Mouse (Mus musculus) gastrocnemius, postnatal 4 days (tissue): Measurements from ENCODE around the gene 1700056E22Rik. TPM values are rescaled to one million over a fixed set of nuclear protein-coding genes. Genes with fewer than 3 reads are reported as not detected.

Source experiments
- DNase-seq, 2 experiments: peaks; one replicate each; pipeline ENCODE4 v3.0.0; 2021 to 2022; ENCODE audit warnings: low spot score in 2 of 2, mixed read lengths in 2 of 2
- total RNA-seq, 2 experiments: library from RNA; stranded (reverse); gene quantifications; 2 replicates each; pipeline ENCODE4 v1.2.3; 2021

Gene 1700056E22Rik
- total RNA-seq, 2 experiments from 2014 or later: 2.4 to 2.9 TPM

- DNase-seq: no peak
Measured at GRCm38 (mm10) chr1:184024631-184025030, 9.5 kb downstream of the 1700056E22Rik start.

DNA sequence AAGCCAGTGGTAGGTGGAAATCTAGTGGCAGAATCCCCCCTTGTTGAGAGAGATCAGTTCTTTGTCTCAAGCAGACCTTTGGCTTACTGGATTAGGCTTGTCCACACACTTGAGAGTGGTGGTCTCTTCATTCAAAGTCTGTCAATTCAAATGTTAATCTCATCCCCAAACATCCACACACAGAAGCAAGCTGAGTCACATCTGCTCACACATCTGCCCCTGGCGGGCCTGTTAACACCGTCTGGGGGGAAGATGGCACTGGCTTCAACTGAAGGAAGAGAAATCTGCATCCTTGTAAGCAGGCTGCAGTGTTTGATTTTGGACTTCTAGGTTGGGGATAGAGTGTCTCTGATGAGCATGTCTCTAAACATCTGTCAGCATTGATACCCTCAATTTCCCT is 10.1 kb downstream of the 1700056E22Rik start:
- no peak for DNase-seq

GRCm38 (mm10) chr1:184019722-184020107 is 14.4 kb downstream of the 1700056E22Rik start:
- no peak for DNase-seq

- DNase-seq: no peak
Measured at GRCm38 (mm10) chr1:184019042-184019721, 14.9 kb downstream of the 1700056E22Rik start.

- DNase-seq: no peak
Measured at GRCm38 (mm10) chr1:184017606-184018005, 16.5 kb downstream of the 1700056E22Rik start.

DNA sequence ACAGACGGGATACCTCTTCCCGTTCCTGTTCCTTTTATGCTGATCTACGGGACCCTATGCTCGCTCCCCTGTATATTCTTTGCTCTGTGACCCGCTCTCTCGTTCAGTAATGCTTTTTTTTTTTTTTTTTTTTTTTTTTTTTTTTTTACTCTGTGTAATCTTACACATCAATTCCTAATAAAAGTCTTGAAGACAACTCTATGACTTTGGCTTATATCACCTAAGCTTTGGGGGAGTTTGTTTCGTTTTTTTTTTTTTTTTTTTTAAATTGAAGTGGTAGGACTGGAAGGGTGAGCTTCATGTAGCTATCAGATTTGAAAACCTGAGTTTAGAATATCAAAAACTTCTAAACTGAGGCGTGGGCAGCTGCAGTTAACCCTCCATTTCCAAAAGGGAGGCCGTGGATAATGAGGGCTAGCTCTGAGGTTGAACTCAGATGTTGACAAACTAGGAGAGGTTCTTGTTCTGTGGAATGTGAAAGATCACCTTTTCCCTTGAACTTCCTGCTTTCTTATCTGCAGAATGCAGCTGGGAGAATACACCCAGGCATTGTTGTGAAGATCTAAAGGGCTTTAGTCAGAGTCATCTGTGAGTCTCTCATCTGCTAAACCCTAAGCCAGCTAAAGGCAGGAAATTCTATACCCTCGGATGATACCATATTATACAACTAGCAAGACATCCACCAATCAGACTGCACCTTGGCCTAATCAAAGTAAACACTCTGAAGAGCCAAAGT is 17.9 kb downstream of the 1700056E22Rik start:
- no peak for DNase-seq

- DNase-seq: no peak
Measured at GRCm38 (mm10) chr1:184014091-184014490, 20.0 kb downstream of the 1700056E22Rik start.

GRCm38 (mm10) chr1:184013106-184013505 is 21.0 kb downstream of the 1700056E22Rik start, which contains the start of gene Dusp10:
Gene Dusp10 (plus strand): TSS chr1:184013302.
- no peak for DNase-seq

GRCm38 (mm10) chr1:184011311-184011710 is 22.8 kb downstream of the 1700056E22Rik start:
- no peak for DNase-seq

DNA sequence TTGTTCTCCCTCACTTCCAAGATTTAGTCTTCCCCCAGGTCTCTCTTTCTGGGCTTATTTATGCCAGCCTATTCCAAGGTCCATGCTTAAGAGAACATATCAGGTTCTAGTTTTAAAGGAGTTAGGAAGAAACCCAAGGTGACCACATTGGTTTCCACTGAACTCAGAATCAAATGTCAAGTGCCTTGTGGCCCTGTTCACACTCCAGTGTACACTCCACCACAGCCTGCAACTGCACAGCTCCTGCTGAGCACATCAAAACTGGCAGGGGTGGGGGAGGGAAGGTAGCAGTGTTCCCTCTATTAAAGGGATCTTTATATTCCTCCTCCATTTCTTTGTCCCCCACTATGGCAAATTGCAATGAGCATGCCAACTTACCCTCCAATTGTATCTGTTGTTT is 28.0 kb downstream of the 1700056E22Rik start:
- DNase-seq: no peak

DNA sequence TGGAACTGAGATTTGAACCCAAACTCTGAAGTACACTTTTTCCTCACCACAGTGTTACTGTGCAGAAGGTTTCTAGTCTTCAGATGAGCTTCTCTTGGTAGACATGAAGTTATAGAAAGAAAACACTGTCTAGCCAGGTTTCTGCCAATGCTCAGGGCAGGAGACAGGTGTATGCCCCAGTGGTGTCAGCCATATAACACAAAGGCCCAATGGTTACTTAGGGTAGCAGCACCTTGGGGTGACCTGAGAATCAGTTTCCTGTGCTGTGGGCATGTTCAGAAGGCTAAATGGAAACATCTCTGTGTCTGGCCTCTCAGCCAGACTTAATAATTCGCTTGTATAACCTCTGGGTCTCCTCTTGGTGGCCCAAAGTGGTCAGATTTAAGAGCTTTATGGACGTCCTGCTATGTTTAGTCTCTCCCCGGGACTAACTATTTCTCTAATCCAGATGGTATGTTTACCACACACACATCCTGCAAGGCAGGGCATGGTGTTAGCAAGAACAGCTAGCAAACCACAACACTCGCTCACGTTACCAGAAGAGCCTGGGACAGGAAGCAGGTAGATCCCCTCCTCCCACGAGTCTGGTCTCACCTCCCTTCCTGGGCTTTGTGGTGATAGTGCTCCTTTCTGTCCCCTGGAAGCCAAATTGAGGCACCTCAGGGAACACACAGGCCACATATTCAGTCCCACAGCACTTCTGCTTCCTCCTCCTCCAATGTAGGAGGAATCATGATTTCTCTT is 28.6 kb downstream of the 1700056E22Rik start:
- no peak for DNase-seq

DNA sequence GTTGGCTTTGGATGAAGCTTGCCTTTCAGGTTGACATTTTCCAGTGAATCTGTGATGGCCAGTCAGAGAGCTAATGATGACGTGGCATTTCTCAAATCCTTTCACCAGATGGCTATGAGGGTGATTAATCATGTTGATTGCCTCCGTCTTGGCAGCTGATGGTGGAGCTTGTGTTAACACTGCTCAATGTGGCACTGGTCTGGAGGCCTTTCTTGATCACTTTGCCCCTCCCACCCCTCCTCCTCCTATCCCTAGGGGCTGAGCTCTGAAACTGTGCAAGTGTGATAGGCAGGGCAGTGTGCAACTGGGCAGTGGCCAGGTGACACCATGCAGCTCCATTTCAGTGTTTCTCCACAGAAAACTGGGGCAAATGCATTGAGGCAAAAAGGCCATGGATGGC is 29.8 kb downstream of the 1700056E22Rik start:
- DNase-seq: no peak

DNA sequence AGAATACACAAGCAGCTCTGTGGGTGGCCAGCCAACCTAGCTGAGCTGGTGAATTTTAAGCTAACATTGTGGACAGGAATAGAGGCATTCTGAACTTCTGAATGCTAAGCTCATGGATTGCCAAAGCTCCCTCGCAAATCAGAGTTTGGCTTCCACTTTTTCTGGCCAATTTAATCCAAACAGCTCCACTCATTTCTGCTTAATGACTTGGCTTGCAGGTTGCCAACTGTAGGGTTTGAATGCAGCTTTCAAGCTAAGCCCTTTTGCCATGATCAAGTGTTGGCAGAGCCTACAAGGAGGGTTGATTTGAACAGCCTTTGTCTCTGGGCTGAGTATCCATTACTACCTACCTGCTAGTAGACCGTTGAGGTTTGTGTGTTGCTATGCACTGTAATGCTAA is 31.6 kb downstream of the 1700056E22Rik start:
- no peak for DNase-seq

DNA sequence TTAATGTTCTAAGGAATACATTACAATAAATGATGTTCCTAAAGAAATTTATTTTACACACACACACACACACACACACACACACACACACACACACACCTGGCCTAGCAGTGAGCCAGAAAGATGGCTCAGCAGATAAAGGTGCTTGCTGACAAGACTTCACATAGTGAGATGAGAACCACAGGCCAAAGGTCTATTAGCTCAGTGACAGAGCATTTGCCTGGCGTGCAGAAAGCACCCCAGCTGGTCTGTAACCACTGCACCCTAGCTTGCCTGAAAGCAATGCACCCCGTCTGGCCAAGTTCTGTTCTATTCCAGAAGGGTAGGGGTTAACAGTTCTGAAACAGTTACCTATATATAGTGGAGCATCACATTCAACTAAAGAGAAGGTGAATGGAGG is 36.9 kb downstream of the 1700056E22Rik start:
- no peak for DNase-seq

- no peak for DNase-seq
Measured at GRCm38 (mm10) chr1:183991921-183992320, 42.2 kb downstream of the 1700056E22Rik start.

GRCm38 (mm10) chr1:183987711-183988245 is 46.3 kb downstream of the 1700056E22Rik start:
- DNase-seq: no peak

Other genes with a start within 250 kb of the 1700056E22Rik start
- 10 to 100 TPM; 30.4 to 35.9 TPM for gene Dusp10, start 21.0 kb downstream of the 1700056E22Rik start, total RNA-seq